15 mouse cellular contexts compared by ENCODE assay signal in the genomic region with DNA sequence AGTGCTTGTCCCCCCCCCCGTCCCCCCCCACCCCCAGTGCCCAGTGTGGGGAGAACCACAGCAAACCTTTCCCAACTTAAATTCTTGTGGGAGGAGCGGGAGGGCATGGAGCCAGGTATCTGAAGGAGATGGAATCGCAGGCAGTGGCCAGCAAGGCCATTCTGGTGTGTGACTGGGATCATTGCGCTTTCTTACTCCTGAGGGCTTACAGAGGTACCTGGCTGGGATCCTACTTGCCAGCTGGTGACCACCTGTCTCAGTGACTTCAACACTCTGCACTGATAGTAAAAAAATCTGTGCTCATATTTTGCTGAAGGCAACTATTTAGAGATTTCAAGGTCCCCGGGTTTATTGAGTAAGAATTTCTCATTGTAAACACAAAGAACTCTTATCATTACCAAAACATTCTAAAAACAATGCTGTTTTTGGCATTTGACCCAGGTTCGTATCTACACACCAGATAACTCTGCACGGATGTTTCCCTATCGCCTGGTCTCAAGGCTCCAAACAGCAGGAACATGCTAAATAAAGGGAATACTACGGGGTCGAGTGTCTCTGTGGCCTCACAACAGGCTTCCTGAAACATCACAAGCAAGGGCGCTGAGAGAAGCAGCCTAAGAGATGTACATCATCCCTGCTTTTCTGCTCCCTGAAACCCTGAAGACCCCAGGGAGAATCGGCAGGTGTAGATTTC. TPM values are rescaled to one million over a fixed set of nuclear protein-coding genes. Genes with fewer than 3 reads are reported as not detected.
A peak's percentile ranks its signal among the peaks of the same experiment; 100 is the strongest.
DNase-seq lines count a peak whose midpoint lies in the region.
"Had no signal": no experiment of that assay in that cellular context is flagged by ENCODE, and none has a peak within 500 bp of the region (broad histone marks: within the 10 kb centered on the region; RNA-seq: fewer than 3 reads in every experiment).

No protein-coding gene starts in this region.

- no peak overlapping the region for H3K4me3 ChIP-seq in midbrain, embryonic 10.5 days
- H3K4me3 ChIP-seq: gastrocnemius, adult 2 months; heart, embryonic 15.5 days; liver, embryonic 12.5 days had no signal

- H3K27ac ChIP-seq in midbrain, embryonic 10.5 days (replicated peaks): no peak overlapping the region
- H3K27ac ChIP-seq: gastrocnemius, adult 2 months; heart, embryonic 15.5 days; hindbrain, embryonic 14.5 days; liver, embryonic 12.5 days had no signal

- 63% methylated on average over 12 of the region's 12 CpGs for WGBS in midbrain, embryonic 10.5 days

- intact Hi-C loops in left cerebral cortex, postnatal 4 days (cut with DNase I): no loop called here
- intact Hi-C loops in left cerebral cortex, postnatal 25 days (cut with DNase I): no loop called here

- no peaks in the 10 kb centered on the region for H3K27me3 ChIP-seq in midbrain, embryonic 10.5 days (ENCODE audit: low read depth, poor library complexity, severe bottlenecking)
- H3K27me3 ChIP-seq: heart, embryonic 15.5 days had no signal

- H3K4me1 ChIP-seq in midbrain, embryonic 10.5 days: peaks cover 2% of the 10 kb centered on the region; the same call in 1 of the 2 replicates
- H3K4me1 ChIP-seq: liver, embryonic 12.5 days had no signal

- DNase-seq in adrenal gland, postnatal 14 days: peak; percentile 27
- DNase-seq in adrenal gland, postnatal 25 days: no peak
- DNase-seq in left cerebral cortex, postnatal 4 days: peak; percentile 29
- no peak for DNase-seq in left cerebral cortex, postnatal 25 days (ENCODE audit: low spot score in 2 of 2)
- peak; percentile 3 for DNase-seq in cerebellum, adult 11 months
- peak; percentile 48 to 69 for DNase-seq in cerebellum, postnatal 25 days
- no peak for DNase-seq in spleen, postnatal 4 days (ENCODE audit: low spot score in 2 of 2)
- DNase-seq in midbrain, embryonic 10.5 days (ENCODE audit: low spot score): no peak
- DNase-seq: gastrocnemius, adult 2 months; kidney, postnatal 10 days; thymus, adult 2 months had no signal

- no peaks in the 10 kb centered on the region for H3K9me3 ChIP-seq in midbrain, embryonic 10.5 days (replicated peaks)
- H3K9me3 ChIP-seq: heart, embryonic 15.5 days; liver, embryonic 12.5 days had no signal

- no peaks in the 10 kb centered on the region for H3K36me3 ChIP-seq in midbrain, embryonic 10.5 days
- H3K36me3 ChIP-seq: heart, embryonic 15.5 days; liver, embryonic 12.5 days had no signal

RNA-seq across cellular contexts. Expression of a gene that starts 39.8 kb away (rescaled TPM):
- total RNA-seq in adrenal gland, postnatal 14 days (2021): 12.2 and 12.3 TPM in 2 replicates
- 17.2 and 18.1 TPM in 2 replicates for total RNA-seq in adrenal gland, postnatal 25 days (2021)
- 1 to 10 TPM; 6.0 to 7.3 TPM for total RNA-seq in left cerebral cortex, postnatal 4 days (2021)
- total RNA-seq in left cerebral cortex, postnatal 25 days (2021): 1 to 10 TPM; 3.6 to 4.5 TPM
- polyA plus RNA-seq in midbrain, embryonic 10.5 days (2016; fragmentation: Nextera tagmentation; extraction: Ambion mirVana): 1.6 TPM in 2 replicates
- total RNA-seq: monocyte, adult 5-6 weeks had no signal

Comparison
In these comparisons a context has a peak if more than half of its experiments do, and no peak if none do; other contexts are left out.
1. DNase-seq: peak in adrenal gland, postnatal 14 days (single experiment), left cerebral cortex, postnatal 4 days (single experiment), cerebellum, adult 11 months (single experiment) and cerebellum, postnatal 25 days (2 of 2); none in adrenal gland, postnatal 25 days (single experiment), left cerebral cortex, postnatal 25 days (0 of 2), spleen, postnatal 4 days (0 of 2) and midbrain, embryonic 10.5 days (single experiment).